Mouse (Mus musculus): ENCODE measurements at regions not wholly inside any gene's neighbourhood (a gene's known extent, or its start where the extent isn't known, plus 50 kb on each side); places are given as distances from the start of the nearest gene placed in this dataset.

GRCm38 (mm10) chr5:127129495-127129894 is 112.1 kb upstream of the Tmem132c start:
- peak; percentile 75 for DNase-seq (ENCODE audit: low read depth, low spot score)

GRCm38 (mm10) chr5:127134441-127134840 is 107.2 kb upstream of the Tmem132c start:
- no peak for DNase-seq (ENCODE audit: low read depth, low spot score)

GRCm38 (mm10) chr5:127140651-127141050 is 101.0 kb upstream of the Tmem132c start:
- no peak for DNase-seq (ENCODE audit: low read depth, low spot score)

- DNase-seq (ENCODE audit: low read depth, low spot score): peak; percentile 73
Observed at GRCm38 (mm10) chr5:127160292-127160691, 81.3 kb upstream of the Tmem132c start.

GRCm38 (mm10) chr5:127163376-127163775 is 78.2 kb upstream of the Tmem132c start:
- DNase-seq (ENCODE audit: low read depth, low spot score): peak; percentile 80

- DNase-seq (ENCODE audit: low read depth, low spot score): no peak
Observed at GRCm38 (mm10) chr5:127189021-127189420, 52.6 kb upstream of the Tmem132c start.

Measured in brain, adult 2 months (tissue).